Mouse (Mus musculus) bone marrow, adult 2 months (tissue): ENCODE data around the gene Kcnc1. TPM values are rescaled to one million over a fixed set of nuclear protein-coding genes. Genes with fewer than 3 reads are reported as not detected.
A peak's percentile ranks its signal among the peaks of the same experiment; 100 is the strongest.

Source experiments
- H3K27ac ChIP-seq: fragments of 200-500 bp; 2 replicates; pipeline ENCODE4 v1.5.1; 2012; ENCODE audit warnings: low read depth, mild to moderate bottlenecking, control low read depth, inconsistent platforms, low read length; ENCODE audit not compliant: control insufficient read depth, poor library complexity, insufficient read depth
- H3K4me1 ChIP-seq: fragments of 200-500 bp; 2 replicates; pipeline ENCODE4 v1.6.1; 2011; ENCODE audit warnings: low read length; ENCODE audit not compliant: control insufficient read depth, insufficient read depth
- H3K4me3 ChIP-seq: fragments of 200-500 bp; replicated peaks from 2 replicates; pipeline ENCODE3; 2011; ENCODE audit warnings: mild to moderate bottlenecking, low read depth, low read length, control low read depth; ENCODE audit not compliant: control insufficient read depth
- CTCF ChIP-seq: fragments of 200-500 bp; IDR thresholded peaks from 2 replicates; pipeline ENCODE4 v1.5.1; 2011; ENCODE audit warnings: low read length, control low read depth; ENCODE audit not compliant: control insufficient read depth, insufficient read depth
- POLR2A ChIP-seq: fragments of 200-500 bp; IDR thresholded peaks from 2 replicates; pipeline ENCODE4 v1.6.1; 2011; ENCODE audit warnings: low read depth, mild to moderate bottlenecking, control low read depth, low read length, borderline replicate concordance; ENCODE audit not compliant: control insufficient read depth
- WGBS: fragments of 180-500 bp; shearing (Covaris S2); methylation state at CpG from one replicate; pipeline ENCODE4 v1.1.7; 2018; 5-methylcytosine and 5-hydroxymethylcytosine counted together
- polyA plus RNA-seq: library from polyadenylated mRNA; stranded (reverse); fragments of >200 nt; gene quantifications from 2 replicates; pipeline ENCODE4 v1.2.4, GENCODE M21; 2011; ENCODE audit warnings: low replicate concordance; ENCODE audit not compliant: missing spikeins, insufficient read depth, insufficient read length

Kcnc1 gene
- polyA plus RNA-seq, result 0.25 and 0.32 TPM in 2 replicates

GRCm38 (mm10) chr7:46396231-46396927, at the start of gene Kcnc1:
Kcnc1 (plus strand) TSS chr7:46396497.
- H3K4me1 ChIP-seq, result peaks cover 4% of the 10 kb centered on the region; the same call in 1 of the 2 replicates
- TF ChIP-seq POLR2A (no peak), CTCF (no peak)
- under 1% methylated on average over 93 of the region's 93 CpGs for WGBS

GRCm38 (mm10) chr7:46347692-46348091, 48.6 kb upstream of the Kcnc1 start:
- TF ChIP-seq CTCF (no peak), POLR2A (no peak)
- no peak overlapping the region for H3K4me3 ChIP-seq
- H3K27ac ChIP-seq, result no peak overlapping the region
- no peaks in the 10 kb centered on the region for H3K4me1 ChIP-seq
- 49% methylated on average over 4 of the region's 4 CpGs for WGBS

More at GRCm38 (mm10) chr7:46396231-46396927, at the start of gene Kcnc1:
- Histone ChIP-seq H3K4me3 (no peak within 1 kb of the TSS), H3K27ac (peak within 1 kb of the TSS; percentile 13; the same call in 1 of the 2 replicates)

- H3K27ac ChIP-seq, result no peak overlapping the region
- TF ChIP-seq POLR2A, result no peak
- no peak for TF ChIP-seq CTCF
- WGBS, result 10% methylated on average over 36 of the region's 36 CpGs
- H3K4me3 ChIP-seq, result no peak overlapping the region
- no peaks in the 10 kb centered on the region for H3K4me1 ChIP-seq
Measured at GRCm38 (mm10) chr7:46348813-46349212, 47.5 kb upstream of the Kcnc1 start.

- H3K4me3 ChIP-seq, result no peak overlapping the region
- TF ChIP-seq POLR2A (no peak), CTCF (no peak)
- no peak overlapping the region for H3K27ac ChIP-seq
- H3K4me1 ChIP-seq, result no peaks in the 10 kb centered on the region
- 42% methylated on average over 9 of the region's 9 CpGs for WGBS
Measured at GRCm38 (mm10) chr7:46350119-46350702, 46.1 kb upstream of the Kcnc1 start.

GRCm38 (mm10) chr7:46352748-46353147, 43.5 kb upstream of the Kcnc1 start:
- TF ChIP-seq CTCF (no peak), POLR2A (no peak)
- WGBS, result 63% methylated on average over 2 of the region's 2 CpGs
- no peaks in the 10 kb centered on the region for H3K4me1 ChIP-seq
- H3K27ac ChIP-seq, result no peak overlapping the region
- no peak overlapping the region for H3K4me3 ChIP-seq

GRCm38 (mm10) chr7:46353216-46353615, 43.1 kb upstream of the Kcnc1 start:
- Histone ChIP-seq H3K27ac (no peak overlapping the region), H3K4me1 (no peaks in the 10 kb centered on the region), H3K4me3 (no peak overlapping the region)
- TF ChIP-seq CTCF, result no peak
- no peak for TF ChIP-seq POLR2A
- WGBS, result 59% methylated on average over 8 of the region's 8 CpGs

- Histone ChIP-seq H3K4me3 (no peak overlapping the region), H3K4me1 (no peaks in the 10 kb centered on the region), H3K27ac (no peak overlapping the region)
- WGBS, result 22% methylated on average over 4 of the region's 4 CpGs
- no peak for TF ChIP-seq CTCF
- TF ChIP-seq POLR2A, result no peak
Measured at GRCm38 (mm10) chr7:46353875-46354274, 42.4 kb upstream of the Kcnc1 start.

- no peak overlapping the region for H3K27ac ChIP-seq
Measured at GRCm38 (mm10) chr7:46361776-46362175, 34.5 kb upstream of the Kcnc1 start.

More at GRCm38 (mm10) chr7:46361776-46362175, 34.5 kb upstream of the Kcnc1 start:
- H3K4me1 ChIP-seq, result no peaks in the 10 kb centered on the region
- no peak for TF ChIP-seq POLR2A
- no peak for TF ChIP-seq CTCF
- H3K4me3 ChIP-seq, result no peak overlapping the region
